8 mouse cellular contexts compared by ENCODE assay signal in the genomic region with DNA sequence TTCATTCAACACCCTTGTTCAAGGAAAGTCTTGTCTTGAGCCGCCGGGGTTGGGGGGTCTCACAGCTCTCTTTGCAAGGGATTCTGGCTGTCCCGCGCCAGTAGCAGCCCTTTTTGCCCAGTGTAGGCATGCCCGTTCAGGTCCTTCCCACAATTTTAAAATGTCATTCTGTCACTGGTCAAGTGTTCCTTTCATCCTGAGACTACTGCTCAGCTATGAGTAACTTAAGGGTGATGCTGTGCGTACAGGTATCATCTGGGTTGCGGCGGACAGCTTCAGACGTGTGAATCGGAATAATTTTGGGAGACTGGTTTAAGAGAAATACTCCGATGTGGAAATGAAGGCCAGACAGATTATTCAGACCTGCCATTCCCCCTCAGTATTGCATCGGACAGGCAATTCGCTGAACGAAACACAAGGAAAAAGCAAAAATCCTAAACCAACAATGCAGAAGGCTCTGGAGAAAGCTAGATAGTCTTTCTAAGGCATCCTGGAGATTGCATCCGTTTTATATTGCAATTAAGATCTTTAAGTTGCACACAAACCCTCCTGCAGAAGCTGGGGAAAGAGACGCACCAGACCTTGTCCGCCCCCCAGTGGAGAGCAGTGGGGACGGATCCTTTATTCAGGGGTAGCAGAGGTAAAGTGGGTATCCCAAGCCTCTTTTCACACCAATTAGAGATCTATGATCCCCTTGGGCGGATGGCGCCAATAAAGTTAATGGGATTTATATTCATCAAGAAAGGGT.
DNase-seq lines count a peak whose midpoint lies in the region; ATAC-seq lines count a peak whose summit lies in the region.

No protein-coding gene starts in this region.

- ATAC-seq in cerebellum, adult (ENCODE audit: insufficient number of reproducible peaks, low FRiP score, low TSS enrichment), result peak; percentile 68
- ATAC-seq in forebrain, embryonic 13.5 days, result peak; percentile 88
- peak; percentile 89 for ATAC-seq in hindbrain, embryonic 12.5 days (ENCODE audit: low FRiP score)
- ATAC-seq in lung, embryonic 16.5 days (ENCODE audit: low read depth), result peak; percentile 78
- no peak for ATAC-seq in monocyte, adult 5-6 weeks (replicated peaks; ENCODE audit: insufficient number of reproducible peaks, low FRiP score, low TSS enrichment, poor library complexity, severe bottlenecking)

- peak overlapping the region; percentile 42 for H3K4me3 ChIP-seq in forebrain, embryonic 13.5 days
- peak overlapping the region; percentile 36 for H3K4me3 ChIP-seq in hindbrain, embryonic 12.5 days
- peak overlapping the region; percentile 45 for H3K4me3 ChIP-seq in lung, embryonic 16.5 days (ENCODE audit: low read length)

- WGBS in forebrain, embryonic 13.5 days, result 3% methylated on average over 20 of the region's 20 CpGs
- 5% methylated on average over 20 of the region's 20 CpGs for WGBS in hindbrain, embryonic 12.5 days
- WGBS in lung, embryonic 16.5 days, result 6% methylated on average over 20 of the region's 20 CpGs

- H3K36me3 ChIP-seq in forebrain, embryonic 13.5 days (ENCODE audit: poor library complexity, severe bottlenecking), result no peaks in the 10 kb centered on the region
- no peaks in the 10 kb centered on the region for H3K36me3 ChIP-seq in hindbrain, embryonic 12.5 days
- no peaks in the 10 kb centered on the region for H3K36me3 ChIP-seq in lung, embryonic 16.5 days (ENCODE audit: control insufficient read depth, insufficient read depth, low read length)

- H3K4me2 ChIP-seq in forebrain, embryonic 13.5 days, result peak overlapping the region; percentile 65
- H3K4me2 ChIP-seq in hindbrain, embryonic 12.5 days (replicated peaks), result peak overlapping the region; percentile 61
- H3K4me2 ChIP-seq in lung, embryonic 16.5 days (ENCODE audit: low read depth, low read length), result peak overlapping the region; percentile 65

- no peaks in the 10 kb centered on the region for H3K27me3 ChIP-seq in forebrain, embryonic 13.5 days
- no peaks in the 10 kb centered on the region; the same call in 1 of the 2 replicates for H3K27me3 ChIP-seq in hindbrain, embryonic 12.5 days
- no peaks in the 10 kb centered on the region for H3K27me3 ChIP-seq in lung, embryonic 16.5 days (ENCODE audit: control insufficient read depth, insufficient read depth, low read depth, low read length)

- peak; percentile 83 for DNase-seq in Muller cell, postnatal 12 days (ENCODE audit: inconsistent ontology term)
- DNase-seq in layer of hippocampus, postnatal 10 days (ENCODE audit: low spot score in 2 of 2), result peak; percentile 69 to 78
- DNase-seq in ovary, postnatal 14 days (ENCODE audit: low spot score), result peak; percentile 40

- H3K9ac ChIP-seq in forebrain, embryonic 13.5 days, result peak overlapping the region; percentile 77
- H3K9ac ChIP-seq in hindbrain, embryonic 12.5 days, result peak overlapping the region; percentile 71
- peak overlapping the region; percentile 55 for H3K9ac ChIP-seq in lung, embryonic 16.5 days (ENCODE audit: low read length)

- H3K9me3 ChIP-seq in forebrain, embryonic 13.5 days (replicated peaks), result no peaks in the 10 kb centered on the region
- H3K9me3 ChIP-seq in hindbrain, embryonic 12.5 days (replicated peaks), result no peaks in the 10 kb centered on the region
- H3K9me3 ChIP-seq in lung, embryonic 16.5 days (ENCODE audit: control insufficient read depth, low read length), result no peaks in the 10 kb centered on the region

- peak overlapping the region; percentile 88 for H3K27ac ChIP-seq in forebrain, embryonic 13.5 days
- H3K27ac ChIP-seq in hindbrain, embryonic 12.5 days, result peak overlapping the region; percentile 92
- peak overlapping the region; percentile 58; the same call in 1 of the 2 replicates for H3K27ac ChIP-seq in lung, embryonic 16.5 days (ENCODE audit: low read length)

- H3K4me1 ChIP-seq in forebrain, embryonic 13.5 days, result peaks cover 31% of the 10 kb centered on the region
- H3K4me1 ChIP-seq in hindbrain, embryonic 12.5 days, result peaks cover 18% of the 10 kb centered on the region
- H3K4me1 ChIP-seq in lung, embryonic 16.5 days (replicated peaks; ENCODE audit: control insufficient read depth, insufficient read depth, low read length), result peaks cover 18% of the 10 kb centered on the region
